Mouse (Mus musculus) megakaryocyte, embryonic 14.5 days (primary cell): ENCODE results near the gene Etv6.

Experiments used
- FLI1 ChIP-seq: IDR thresholded peaks from 2 replicates; pipeline ENCODE4 v1.6.1; 2012; ENCODE audit warnings: low read length, inconsistent platforms, mixed read lengths
- GATA1 ChIP-seq: IDR thresholded peaks from 3 replicates; pipeline ENCODE4 v1.6.1; 2012; ENCODE audit warnings: mixed read lengths, low read length, inconsistent platforms, borderline replicate concordance

GRCm38 (mm10) chr6:134147596-134148442, 112.3 kb downstream of the Etv6 start:
- TF ChIP-seq GATA1, result no peak
- TF ChIP-seq FLI1, result no peak
